Mouse (Mus musculus) heart, embryonic 11.5 days (tissue): Measurements from ENCODE around the gene Arhgap10. TPM values are rescaled to one million over a fixed set of nuclear protein-coding genes. Genes with fewer than 3 reads are reported as not detected.

ENCODE experiments used
- ATAC-seq: fragments of 200-750 bp; cut with Nextera tagmentation; replicated peaks from 2 replicates; pipeline ENCODE4 v1.8.0; 2017; ENCODE audit warnings: moderate library complexity; ENCODE audit not compliant: insufficient number of reproducible peaks, low FRiP score, low TSS enrichment
- H3K27ac ChIP-seq: fragments of 300-500 bp; sonication (generic); 2 replicates; pipeline ENCODE4 v1.5.1; 2014; ENCODE audit warnings: mild to moderate bottlenecking, low read depth, low read length
- H3K27me3 ChIP-seq: fragments of 300-500 bp; sonication (generic); 2 replicates; pipeline ENCODE4 v1.6.1; 2014; ENCODE audit warnings: mild to moderate bottlenecking, low read length, mixed read lengths; ENCODE audit not compliant: control insufficient read depth, insufficient read depth
- H3K36me3 ChIP-seq: fragments of 300-500 bp; sonication (generic); 2 replicates; pipeline ENCODE4 v1.6.1; 2014; ENCODE audit warnings: mild to moderate bottlenecking, low read length, moderate library complexity, mixed read lengths; ENCODE audit not compliant: control insufficient read depth, insufficient read depth
- H3K4me1 ChIP-seq: fragments of 300-500 bp; sonication (generic); 2 replicates; pipeline ENCODE4 v1.6.1; 2014; ENCODE audit warnings: low read length; ENCODE audit not compliant: control insufficient read depth, insufficient read depth
- H3K4me2 ChIP-seq: fragments of 300-500 bp; sonication (generic); 2 replicates; pipeline ENCODE4 v1.6.1; 2014; ENCODE audit warnings: mild to moderate bottlenecking, moderate library complexity
- H3K4me3 ChIP-seq: fragments of 300-500 bp; sonication (generic); 2 replicates; pipeline ENCODE4 v1.5.1; 2014; ENCODE audit warnings: low read depth, low read length
- H3K9ac ChIP-seq: fragments of 300-500 bp; sonication (generic); 2 replicates; pipeline ENCODE4 v1.6.1; 2014; ENCODE audit warnings: mild to moderate bottlenecking, low read depth, low read length, moderate library complexity
- H3K9me3 ChIP-seq: fragments of 300-500 bp; sonication (generic); replicated peaks from 2 replicates; pipeline ENCODE4 v1.6.1; 2016; ENCODE audit warnings: low read length; ENCODE audit not compliant: control insufficient read depth
- WGBS: fragments of 180-500 bp; shearing (Covaris S2); extraction: QIAGEN DNeasy Blood & Tissue Kit; methylation state at CpG from one replicate; pipeline ENCODE4 v1.1.7; 2014; ENCODE audit not compliant: insufficient replicate concordance; 5-methylcytosine and 5-hydroxymethylcytosine counted together
- polyA plus RNA-seq: library from polyadenylated mRNA; unstranded; fragments of >200 nt; fragmentation: Nextera tagmentation; extraction: Ambion mirVana; gene quantifications from 2 replicates; pipeline ENCODE4 v1.2.1, GENCODE M21; 2014

Arhgap10 gene
- polyA plus RNA-seq, 1 experiment from 2014 or later: 23.2 TPM

DNA sequence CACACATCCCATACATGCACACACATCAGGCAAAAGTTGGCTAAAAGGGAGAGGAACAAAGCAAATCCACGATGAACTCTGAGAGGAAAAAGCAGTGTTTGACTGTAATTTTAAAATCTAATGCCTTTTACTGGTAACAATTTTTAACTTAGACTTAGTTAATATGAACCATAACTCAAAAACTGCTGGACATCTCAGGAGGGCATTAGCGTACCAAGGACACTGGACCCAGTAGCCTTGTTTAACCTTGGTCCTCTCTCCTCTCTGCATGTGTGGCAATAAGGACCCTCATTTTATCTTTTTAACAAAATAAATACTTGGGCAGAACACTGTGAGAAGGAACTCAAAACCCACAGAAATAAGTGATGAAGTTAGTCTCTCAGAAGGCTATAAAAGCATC lies 78.1 kb downstream of the Arhgap10 start:
- ATAC-seq: no peak
- Histone ChIP-seq H3K27ac (no peak overlapping the region), H3K36me3 (no peaks in the 10 kb centered on the region), H3K27me3 (no peaks in the 10 kb centered on the region), H3K4me2 (no peak overlapping the region), H3K4me3 (no peak overlapping the region), H3K9ac (no peak overlapping the region), H3K9me3 (no peaks in the 10 kb centered on the region), H3K4me1 (peaks cover 32% of the 10 kb centered on the region)
- whole genome bisulfite sequencing: 88% methylated on average over 2 of the region's 2 CpGs

DNA sequence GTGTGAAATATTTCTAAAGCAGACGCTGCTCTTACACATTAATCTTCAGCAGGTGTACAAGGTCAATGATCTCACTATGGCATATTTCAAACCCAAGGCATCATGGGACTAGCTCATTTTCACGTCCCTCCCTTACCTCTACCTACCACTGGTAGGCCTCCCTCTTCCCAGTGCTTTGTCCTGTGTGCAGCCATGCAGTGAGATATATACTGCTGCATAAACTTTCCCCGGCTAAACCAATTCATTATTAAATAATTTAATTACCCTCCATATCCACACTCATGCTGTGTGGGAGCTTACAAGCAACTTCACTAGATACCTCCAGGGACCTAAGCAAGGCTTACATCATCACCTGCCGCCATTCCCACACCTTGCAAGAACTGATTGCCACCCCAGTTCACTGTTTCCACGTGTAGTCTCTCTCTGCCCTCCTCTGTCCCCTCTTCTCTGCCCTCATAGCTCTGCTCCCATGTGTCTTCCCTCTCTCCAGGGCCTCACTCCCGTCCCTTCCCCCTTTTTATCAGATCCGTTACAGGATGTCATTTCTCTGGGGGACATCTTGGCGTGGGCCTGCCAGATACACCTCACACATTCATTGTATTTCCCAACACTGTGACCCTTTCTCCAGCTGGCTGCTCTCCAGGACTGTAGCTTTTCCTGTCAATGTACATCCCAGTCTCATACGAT lies 79.8 kb downstream of the Arhgap10 start:
- ATAC-seq: 0 out of 2 replicates have a peak, but pooled peaks have one; percentile 36
- H3K9me3 ChIP-seq: no peaks in the 10 kb centered on the region
- H3K27ac ChIP-seq: 0 out of 2 replicates have a peak overlapping the region, but pooled peaks have one; percentile 15
- H3K9ac ChIP-seq: no peak overlapping the region
- no peak overlapping the region for H3K4me2 ChIP-seq
- H3K27me3 ChIP-seq: no peaks in the 10 kb centered on the region
- H3K36me3 ChIP-seq: no peaks in the 10 kb centered on the region
- 52% methylated on average over 9 of the region's 9 CpGs for WGBS
- H3K4me1 ChIP-seq: peaks cover 26% of the 10 kb centered on the region
- no peak overlapping the region for H3K4me3 ChIP-seq

DNA sequence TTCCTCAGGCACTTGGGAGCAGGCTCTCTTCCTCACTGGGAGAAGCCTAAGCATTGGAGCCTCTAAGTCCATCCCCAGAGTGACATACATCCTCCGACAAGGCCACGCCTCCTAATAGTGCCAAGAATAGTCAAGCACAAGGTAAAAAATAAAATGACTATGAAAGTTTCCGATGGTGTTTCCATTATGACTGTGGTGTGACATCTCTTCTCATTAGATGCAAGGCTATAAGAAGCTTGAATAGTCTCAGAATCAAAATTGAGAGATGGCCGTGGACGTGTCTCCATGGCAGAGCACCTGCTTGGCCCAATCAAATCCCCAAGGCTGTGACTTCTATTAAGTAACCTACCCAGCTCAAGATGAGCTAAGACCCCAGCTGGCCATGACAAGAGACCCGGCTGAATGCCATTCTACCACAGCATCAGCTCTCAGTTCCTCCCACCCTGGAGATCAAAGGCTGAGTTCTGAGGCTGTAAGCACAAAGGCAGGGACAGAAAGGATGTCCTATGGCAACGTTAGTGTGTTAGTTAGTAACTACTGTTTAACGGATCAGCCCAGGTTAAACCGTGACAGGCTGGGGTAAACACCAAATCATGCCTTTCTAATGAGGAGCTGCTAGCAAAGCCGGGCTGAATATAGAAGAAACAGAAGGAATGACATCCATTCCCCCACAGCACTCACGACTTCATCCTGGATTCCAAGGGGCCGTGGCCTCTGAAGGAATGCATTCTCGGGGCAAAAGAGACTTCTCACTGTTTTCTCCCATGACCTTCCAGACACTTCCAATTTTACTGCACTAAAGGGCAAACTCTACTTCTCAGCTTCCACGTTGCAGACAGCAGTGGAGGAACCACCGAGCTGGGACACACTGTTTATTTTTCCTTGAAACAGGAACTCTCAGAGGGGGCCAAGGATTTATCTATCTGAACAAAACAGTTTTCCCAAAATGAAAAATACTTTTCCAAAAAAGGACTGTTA lies 81.5 kb downstream of the Arhgap10 start:
- 49% methylated on average over 15 of the region's 15 CpGs for WGBS
- H3K4me1 ChIP-seq: peaks cover 26% of the 10 kb centered on the region
- no peak overlapping the region; the same call in 1 of the 2 replicates for H3K4me2 ChIP-seq
- no peaks in the 10 kb centered on the region for H3K27me3 ChIP-seq
- H3K9ac ChIP-seq: no peak overlapping the region
- no peak overlapping the region for H3K4me3 ChIP-seq
- ATAC-seq: no peak
- H3K9me3 ChIP-seq: no peaks in the 10 kb centered on the region
- H3K27ac ChIP-seq: peak overlapping the region; percentile 29; the same call in 1 of the 2 replicates
- H3K36me3 ChIP-seq: no peaks in the 10 kb centered on the region

DNA sequence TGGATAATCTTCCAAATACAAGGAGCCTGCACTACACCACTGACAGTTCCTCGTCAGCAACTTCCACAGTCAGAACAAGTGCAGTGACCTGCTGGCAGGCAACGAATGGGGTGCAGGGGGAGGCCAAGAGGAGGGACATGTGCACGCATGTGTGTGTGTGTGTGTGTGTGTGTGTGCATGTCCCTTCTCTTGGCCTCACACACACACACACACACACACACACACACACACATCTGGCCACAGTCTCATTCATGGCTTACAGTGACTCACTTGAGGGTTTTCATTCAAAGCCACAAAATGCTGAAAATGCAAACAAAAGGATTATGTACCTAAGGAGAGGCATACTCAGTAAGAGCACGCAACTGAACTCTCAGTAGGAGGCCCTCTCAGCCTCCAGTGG lies 84.5 kb downstream of the Arhgap10 start:
- Histone ChIP-seq H3K4me1 (peaks cover 23% of the 10 kb centered on the region), H3K27ac (no peak overlapping the region), H3K36me3 (no peaks in the 10 kb centered on the region), H3K9me3 (no peaks in the 10 kb centered on the region), H3K4me3 (no peak overlapping the region), H3K27me3 (no peaks in the 10 kb centered on the region), H3K4me2 (no peak overlapping the region), H3K9ac (no peak overlapping the region)
- WGBS: 65% methylated on average over 4 of the region's 4 CpGs
- no peak for ATAC-seq

DNA sequence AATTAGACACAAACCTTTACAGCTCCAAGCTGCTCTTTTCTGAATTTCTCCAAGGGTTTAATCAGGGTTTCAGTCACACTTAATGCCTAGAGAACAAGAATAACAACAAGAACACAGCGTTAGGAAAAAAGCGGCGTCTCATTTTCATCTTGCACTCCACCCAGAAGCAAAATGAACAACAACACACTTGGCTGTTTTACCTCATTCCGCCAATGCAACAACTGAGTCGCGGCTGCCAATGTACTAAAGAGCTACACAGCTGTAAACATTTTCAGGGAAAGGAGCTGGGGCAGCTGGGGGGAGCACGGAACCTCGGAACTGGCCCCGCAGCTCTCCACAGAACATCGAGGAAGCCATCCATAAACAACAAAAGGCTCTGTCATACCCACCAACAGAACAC lies 85.0 kb downstream of the Arhgap10 start:
- no peak for ATAC-seq
- Histone ChIP-seq H3K4me1 (peaks cover 18% of the 10 kb centered on the region), H3K9me3 (no peaks in the 10 kb centered on the region), H3K27ac (no peak overlapping the region), H3K4me2 (no peak overlapping the region), H3K9ac (no peak overlapping the region), H3K27me3 (no peaks in the 10 kb centered on the region), H3K4me3 (no peak overlapping the region), H3K36me3 (no peaks in the 10 kb centered on the region)
- WGBS: 76% methylated on average over 10 of the region's 10 CpGs

DNA sequence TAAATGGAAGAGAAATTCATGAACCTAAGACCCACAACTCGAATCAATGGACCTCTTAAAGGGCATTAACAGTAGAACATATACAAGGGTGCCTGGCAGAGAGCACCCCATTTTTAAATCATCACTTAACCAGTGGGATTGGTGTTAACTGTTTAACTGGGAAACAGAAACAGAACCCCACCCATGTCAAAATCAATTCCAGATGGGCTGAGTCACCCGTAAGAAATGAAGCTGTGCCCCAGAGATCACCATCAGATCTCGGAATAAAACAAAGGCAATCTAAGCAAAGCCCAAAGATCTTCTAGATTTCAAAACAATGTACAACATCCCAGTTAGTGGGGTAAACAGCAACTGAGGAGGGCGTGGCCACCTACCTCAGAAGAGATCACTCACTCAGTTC lies 89.3 kb downstream of the Arhgap10 start:
- Histone ChIP-seq H3K27ac (no peak overlapping the region), H3K9me3 (no peaks in the 10 kb centered on the region), H3K27me3 (no peaks in the 10 kb centered on the region), H3K9ac (no peak overlapping the region), H3K36me3 (no peaks in the 10 kb centered on the region), H3K4me3 (no peak overlapping the region), H3K4me1 (no peaks in the 10 kb centered on the region), H3K4me2 (no peak overlapping the region)
- WGBS: 75% methylated on average over 4 of the region's 4 CpGs
- no peak for ATAC-seq

DNA sequence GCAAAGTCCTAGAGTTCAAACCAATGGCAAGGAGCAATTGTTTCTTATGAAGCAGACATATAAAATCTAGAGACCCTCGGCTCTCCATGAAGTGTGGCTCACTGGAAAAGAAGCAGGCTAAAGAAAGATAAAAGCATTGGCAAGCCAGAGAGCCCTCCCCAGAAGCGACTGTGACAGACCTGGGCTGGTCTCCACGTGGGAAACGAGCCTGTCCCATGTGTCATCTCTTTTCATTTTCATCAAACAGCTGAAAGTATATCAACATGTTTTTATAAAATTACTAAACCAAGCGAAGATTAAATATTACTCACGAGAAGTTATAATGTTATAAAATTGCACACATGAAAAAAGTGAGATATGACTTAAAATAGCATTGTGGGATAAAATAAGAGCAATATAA lies 89.7 kb downstream of the Arhgap10 start:
- ATAC-seq: no peak
- Histone ChIP-seq H3K36me3 (no peaks in the 10 kb centered on the region), H3K27ac (no peak overlapping the region), H3K27me3 (no peaks in the 10 kb centered on the region), H3K4me2 (no peak overlapping the region), H3K4me3 (no peak overlapping the region), H3K4me1 (no peaks in the 10 kb centered on the region), H3K9me3 (no peaks in the 10 kb centered on the region), H3K9ac (no peak overlapping the region)
- WGBS: 66% methylated on average over 6 of the region's 6 CpGs

DNA sequence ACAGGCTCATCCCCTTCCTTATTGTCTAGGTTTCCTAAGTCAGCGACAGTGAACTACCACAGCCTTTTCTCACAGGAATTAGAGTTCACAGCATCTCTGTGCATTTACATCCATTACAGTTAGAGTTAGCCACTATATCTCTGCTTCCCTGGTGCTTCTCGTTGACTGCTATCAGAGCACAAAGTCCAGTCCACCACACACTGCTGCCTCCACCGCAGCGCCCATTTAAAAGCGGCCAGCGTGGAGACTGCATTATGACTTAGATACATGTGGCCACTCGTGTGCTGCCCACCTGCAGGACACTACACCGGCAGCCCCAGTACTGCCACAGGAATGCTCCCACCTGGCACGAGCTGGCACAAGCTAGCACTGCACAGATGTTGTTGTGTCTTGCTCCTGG lies 90.3 kb downstream of the Arhgap10 start:
- H3K4me2 ChIP-seq: no peak overlapping the region
- 80% methylated on average over 9 of the region's 9 CpGs for WGBS
- H3K27ac ChIP-seq: no peak overlapping the region
- H3K36me3 ChIP-seq: no peaks in the 10 kb centered on the region
- no peak for ATAC-seq
- no peak overlapping the region for H3K9ac ChIP-seq
- H3K27me3 ChIP-seq: no peaks in the 10 kb centered on the region
- no peak overlapping the region for H3K4me3 ChIP-seq
- no peaks in the 10 kb centered on the region for H3K9me3 ChIP-seq
- H3K4me1 ChIP-seq: no peaks in the 10 kb centered on the region
